Mouse (Mus musculus) bone marrow macrophage, adult 2 months (primary cell): Measurements from ENCODE around the gene Rapgef6.

Experiments used
- CTCF ChIP-seq: IDR thresholded peaks from 2 replicates; pipeline ENCODE4 v1.5.1; 2012; ENCODE audit warnings: low read depth, mild to moderate bottlenecking, low read length, moderate library complexity
- POLR2A ChIP-seq: IDR thresholded peaks from 2 replicates; pipeline ENCODE4 v1.6.1; 2012; ENCODE audit warnings: mild to moderate bottlenecking, low read depth, low read length, borderline replicate concordance

GRCm38 (mm10) chr11:54717893-54718292 lies 195.2 kb downstream of the Rapgef6 start:
- no peak for TF ChIP-seq CTCF
- no peak for TF ChIP-seq POLR2A
